Mouse (Mus musculus): ENCODE results near the gene Pip4k2c. TPM values are rescaled to one million over a fixed set of nuclear protein-coding genes. Genes with fewer than 3 reads are reported as not detected.

Gene Pip4k2c
- polyA plus RNA-seq, 1 experiment from 2014 or later: 20.3 TPM

- H3K4me1 ChIP-seq (ENCODE audit: control insufficient read depth, insufficient read depth, low read length): no peaks in the 10 kb centered on the region
- H3K36me3 ChIP-seq (ENCODE audit: control insufficient read depth, insufficient read depth, low read length): no peaks in the 10 kb centered on the region
- H3K4me3 ChIP-seq (ENCODE audit: low read depth, low read length): no peak overlapping the region
- no peak for ATAC-seq (ENCODE audit: insufficient number of reproducible peaks, low FRiP score, low TSS enrichment, low read depth)
- H3K9ac ChIP-seq (ENCODE audit: low read length): no peak overlapping the region
- DNase-seq (ENCODE audit: low spot score): no peak
- 78% methylated on average over 4 of the region's 4 CpGs for WGBS
- no peak overlapping the region for H3K4me2 ChIP-seq (ENCODE audit: low read depth, severe bottlenecking)
- no peak overlapping the region for H3K27ac ChIP-seq (replicated peaks; ENCODE audit: low read depth, low read length)
- H3K9me3 ChIP-seq (ENCODE audit: control insufficient read depth, low read length): no peaks in the 10 kb centered on the region
- H3K27me3 ChIP-seq (ENCODE audit: control insufficient read depth, insufficient read depth, low read length): no peaks in the 10 kb centered on the region
These were observed 60.9 kb downstream of the Pip4k2c start for GRCm38 (mm10) chr10:127150471-127150872.

DNA sequence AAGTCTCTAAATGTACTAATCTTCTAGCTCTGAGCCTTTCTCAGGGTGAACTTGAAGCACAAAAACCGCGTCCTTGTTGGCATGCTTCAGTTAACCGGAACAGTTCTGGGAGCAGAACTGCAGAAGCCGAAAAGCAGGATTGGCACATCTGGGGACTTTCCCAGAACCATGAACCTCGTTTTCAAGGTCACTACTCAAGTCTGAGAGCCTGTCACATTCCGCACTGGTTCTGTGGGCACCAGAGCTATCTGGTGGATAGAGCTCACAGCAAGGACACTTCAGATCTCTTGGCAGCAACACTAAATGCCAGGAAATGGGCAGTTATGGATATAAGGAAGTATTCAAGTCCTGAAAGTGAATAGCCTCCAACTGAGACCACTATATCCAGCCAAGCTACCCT, 64.2 kb downstream of the Pip4k2c start:
- no peaks in the 10 kb centered on the region for H3K4me1 ChIP-seq (ENCODE audit: control insufficient read depth, insufficient read depth, low read length)
- 83% methylated on average over 6 of the region's 6 CpGs for WGBS
- H3K27ac ChIP-seq (replicated peaks; ENCODE audit: low read depth, low read length): no peak overlapping the region
- ATAC-seq (ENCODE audit: insufficient number of reproducible peaks, low FRiP score, low TSS enrichment, low read depth) (no peak), DNase-seq (ENCODE audit: low spot score) (no peak)
- H3K9me3 ChIP-seq (ENCODE audit: control insufficient read depth, low read length): no peaks in the 10 kb centered on the region
- no peak overlapping the region for H3K4me2 ChIP-seq (ENCODE audit: low read depth, severe bottlenecking)
- H3K36me3 ChIP-seq (ENCODE audit: control insufficient read depth, insufficient read depth, low read length): no peaks in the 10 kb centered on the region
- no peak overlapping the region for H3K9ac ChIP-seq (ENCODE audit: low read length)
- H3K27me3 ChIP-seq (ENCODE audit: control insufficient read depth, insufficient read depth, low read length): no peaks in the 10 kb centered on the region
- no peak overlapping the region for H3K4me3 ChIP-seq (ENCODE audit: low read depth, low read length)

Other genes starting within 250 kb of the Pip4k2c start
- 77.3 and 84.9 TPM in 2 replicates for gene Ctdsp2, start 232.9 kb downstream of the Pip4k2c start, polyA plus RNA-seq (2014; fragmentation: Nextera tagmentation; extraction: Ambion mirVana)
- 0.07 and 0.16 TPM in 2 replicates for gene Avil, start 210.9 kb downstream of the Pip4k2c start, polyA plus RNA-seq (2014; fragmentation: Nextera tagmentation; extraction: Ambion mirVana)
- 87.4 and 91.8 TPM in 2 replicates for gene Tsfm, start 180.7 kb downstream of the Pip4k2c start, polyA plus RNA-seq (2014; fragmentation: Nextera tagmentation; extraction: Ambion mirVana)
- 47.6 and 50.4 TPM in 2 replicates for gene Mettl1, start 170.2 kb downstream of the Pip4k2c start, polyA plus RNA-seq (2014; fragmentation: Nextera tagmentation; extraction: Ambion mirVana)
- 0.19 and 0.31 TPM in 2 replicates for gene Eef1akmt3, start 170.1 kb downstream of the Pip4k2c start, polyA plus RNA-seq (2014; fragmentation: Nextera tagmentation; extraction: Ambion mirVana)
- gene Cyp27b1, start 163.3 kb downstream of the Pip4k2c start, polyA plus RNA-seq (2014; fragmentation: Nextera tagmentation; extraction: Ambion mirVana): not detected in 2 replicates
- gene March9, start 151.4 kb downstream of the Pip4k2c start, polyA plus RNA-seq (2014; fragmentation: Nextera tagmentation; extraction: Ambion mirVana): 1.2 and 1.6 TPM in 2 replicates
- 2,988 and 3,194 TPM in 2 replicates for gene Cdk4, start 148.1 kb downstream of the Pip4k2c start, polyA plus RNA-seq (2014; fragmentation: Nextera tagmentation; extraction: Ambion mirVana)
- gene Tspan31, start 141.3 kb downstream of the Pip4k2c start, polyA plus RNA-seq (2014; fragmentation: Nextera tagmentation; extraction: Ambion mirVana): 123 and 134 TPM in 2 replicates
- gene Agap2, start 136.3 kb downstream of the Pip4k2c start, polyA plus RNA-seq (2014; fragmentation: Nextera tagmentation; extraction: Ambion mirVana): 0.05 and 0.06 TPM in 2 replicates
- gene Os9, start 90.5 kb downstream of the Pip4k2c start, polyA plus RNA-seq (2014; fragmentation: Nextera tagmentation; extraction: Ambion mirVana): 29.5 and 32.7 TPM in 2 replicates
- gene B4galnt1, start 46.4 kb downstream of the Pip4k2c start, polyA plus RNA-seq (2014; fragmentation: Nextera tagmentation; extraction: Ambion mirVana): 3.4 TPM in 2 replicates
- gene Slc26a10, start 30.9 kb downstream of the Pip4k2c start, polyA plus RNA-seq (2014; fragmentation: Nextera tagmentation; extraction: Ambion mirVana): 2.7 and 4.1 TPM in 2 replicates
- 37.2 and 40.3 TPM in 2 replicates for gene Arhgef25, start 21.5 kb downstream of the Pip4k2c start, polyA plus RNA-seq (2014; fragmentation: Nextera tagmentation; extraction: Ambion mirVana)
- gene Dtx3, start 15.9 kb downstream of the Pip4k2c start, polyA plus RNA-seq (2014; fragmentation: Nextera tagmentation; extraction: Ambion mirVana): 138 TPM in 2 replicates
- 2.1 and 3.8 TPM in 2 replicates for gene Kif5a, start 51.8 kb upstream of the Pip4k2c start, polyA plus RNA-seq (2014; fragmentation: Nextera tagmentation; extraction: Ambion mirVana)
- 160 and 170 TPM in 2 replicates for gene Dctn2, start 54.8 kb upstream of the Pip4k2c start, polyA plus RNA-seq (2014; fragmentation: Nextera tagmentation; extraction: Ambion mirVana)
- gene Mbd6, start 77.4 kb upstream of the Pip4k2c start, polyA plus RNA-seq (2014; fragmentation: Nextera tagmentation; extraction: Ambion mirVana): 17.0 and 17.2 TPM in 2 replicates
- gene Mars, start 100.2 kb upstream of the Pip4k2c start, polyA plus RNA-seq (2014; fragmentation: Nextera tagmentation; extraction: Ambion mirVana): 167 and 170 TPM in 2 replicates
- gene Arhgap9, start 110.4 kb upstream of the Pip4k2c start, polyA plus RNA-seq (2014; fragmentation: Nextera tagmentation; extraction: Ambion mirVana): 5.3 and 5.5 TPM in 2 replicates
- gene Gli1, start 130.4 kb upstream of the Pip4k2c start, polyA plus RNA-seq (2014; fragmentation: Nextera tagmentation; extraction: Ambion mirVana): 8.5 and 11.2 TPM in 2 replicates
- 0.03 and 0.15 TPM in 2 replicates for gene Inhbe, start 142.8 kb upstream of the Pip4k2c start, polyA plus RNA-seq (2014; fragmentation: Nextera tagmentation; extraction: Ambion mirVana)
- gene Inhbc, start 158.8 kb upstream of the Pip4k2c start, polyA plus RNA-seq (2014; fragmentation: Nextera tagmentation; extraction: Ambion mirVana): 0.15 TPM in 1 of 2 replicates, not detected in the other
- gene R3hdm2, start 168.7 kb upstream of the Pip4k2c start, polyA plus RNA-seq (2014; fragmentation: Nextera tagmentation; extraction: Ambion mirVana): 35.8 and 45.7 TPM in 2 replicates

Measured in limb, embryonic 11.5 days (tissue).